Mouse (Mus musculus) urinary bladder, postnatal 36 days (tissue): ENCODE results near the gene Slc26a1.
A peak's percentile ranks its signal among the peaks of the same experiment; 100 is the strongest.

Experiments
- DNase-seq, 2 experiments: peaks; one replicate each; pipeline ENCODE4 v3.0.0; 2022; ENCODE audit warnings: low spot score in 2 of 2, mixed read lengths in 1 of 2

The Slc26a1 gene

GRCm38 (mm10) chr5:108691152-108691551 lies 15.8 kb upstream of the Slc26a1 start:
- no peak for DNase-seq

- DNase-seq, result no peak
Measured at GRCm38 (mm10) chr5:108689091-108689490, 13.7 kb upstream of the Slc26a1 start.

GRCm38 (mm10) chr5:108680871-108681270 lies 5.5 kb upstream of the Slc26a1 start:
- DNase-seq, result no peak

- no peak for DNase-seq
Measured at GRCm38 (mm10) chr5:108679909-108680308, 4.5 kb upstream of the Slc26a1 start.

GRCm38 (mm10) chr5:108678296-108678854 lies 3.0 kb upstream of the Slc26a1 start:
- DNase-seq, result no peak

- no peak for DNase-seq
Measured at GRCm38 (mm10) chr5:108677605-108678295, 2.4 kb upstream of the Slc26a1 start.

- no peak for DNase-seq
Measured at GRCm38 (mm10) chr5:108676772-108677498, 1.6 kb upstream of the Slc26a1 start.

GRCm38 (mm10) chr5:108674624-108675023 lies 745 bp downstream of the Slc26a1 start:
- no peak for DNase-seq

- no peak for DNase-seq
Measured at GRCm38 (mm10) chr5:108671757-108672156, 3.6 kb downstream of the Slc26a1 start.

- DNase-seq, result peak in 1 of 2 experiments; percentile 29
Measured at GRCm38 (mm10) chr5:108670785-108671184, 4.6 kb downstream of the Slc26a1 start.

GRCm38 (mm10) chr5:108669986-108670385 lies 5.4 kb downstream of the Slc26a1 start:
- DNase-seq, result no peak

GRCm38 (mm10) chr5:108668977-108669936 lies 6.1 kb downstream of the Slc26a1 start, which contains the start of gene Dgkq:
Gene Dgkq (minus strand): TSS chr5:108669672.
- DNase-seq, result peak; percentile 85 to 91

GRCm38 (mm10) chr5:108668387-108668932 lies 6.9 kb downstream of the Slc26a1 start:
- DNase-seq, result no peak

- DNase-seq, result no peak
Measured at GRCm38 (mm10) chr5:108667370-108667769, 8.0 kb downstream of the Slc26a1 start.

- no peak for DNase-seq
Measured at GRCm38 (mm10) chr5:108665066-108665465, 10.3 kb downstream of the Slc26a1 start.

GRCm38 (mm10) chr5:108662772-108663171 lies 12.6 kb downstream of the Slc26a1 start:
- DNase-seq, result no peak

- DNase-seq, result peak; percentile 89 to 91
Measured at GRCm38 (mm10) chr5:108660632-108661268, 14.6 kb downstream of the Slc26a1 start.

GRCm38 (mm10) chr5:108659698-108660631 lies 15.4 kb downstream of the Slc26a1 start, which contains the start of gene Idua:
Gene Idua (plus strand): TSS chr5:108660331.
- peak in 1 of 2 experiments; percentile 18 for DNase-seq

GRCm38 (mm10) chr5:108658611-108659010 lies 16.8 kb downstream of the Slc26a1 start:
- DNase-seq, result no peak

GRCm38 (mm10) chr5:108657406-108657805 lies 18.0 kb downstream of the Slc26a1 start:
- no peak for DNase-seq
